Mouse (Mus musculus): Measurements from ENCODE around the gene Carmil2.

DNA sequence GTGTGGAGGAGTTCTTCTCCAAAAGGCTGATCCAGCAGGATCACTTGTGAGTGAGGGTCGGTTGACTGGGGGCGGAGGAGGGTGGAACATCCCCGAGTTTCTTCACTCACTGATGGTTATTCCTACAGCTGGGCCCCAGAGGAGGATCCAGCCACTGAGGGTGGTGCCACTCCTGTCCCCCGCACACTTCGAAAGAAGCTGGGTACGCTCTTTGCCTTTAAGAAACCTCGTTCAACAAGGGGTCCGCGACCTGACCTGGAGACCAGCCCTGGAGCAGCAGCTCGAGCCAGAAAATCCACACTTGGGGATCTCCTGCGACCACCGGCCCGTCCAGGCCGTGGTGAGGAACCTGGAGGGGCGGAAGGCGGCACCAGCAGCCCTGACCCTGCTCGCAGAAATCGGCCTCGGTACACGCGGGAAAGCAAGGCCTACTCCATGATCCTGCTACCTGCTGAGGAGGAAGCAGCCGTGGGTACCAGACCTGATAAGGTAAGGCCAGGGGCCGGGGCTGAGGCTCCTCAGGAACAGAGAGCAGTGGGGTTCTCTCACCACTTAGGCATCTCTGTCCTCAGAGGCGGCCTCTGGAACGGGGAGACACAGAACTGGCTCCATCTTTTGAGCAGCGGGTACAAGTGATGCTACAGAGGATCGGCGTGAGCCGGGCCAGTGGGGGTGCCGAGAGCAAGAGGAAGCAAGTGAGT lies 9.2 kb downstream of the Carmil2 start:
- TF ChIP-seq CTCF (IDR thresholded peaks at IDR 0.05; ENCODE audit: low read depth) = no peak
- no peak for TF ChIP-seq EP300 (optimal IDR thresholded peaks at IDR 0.05)
